Mouse (Mus musculus) myocyte (in vitro differentiated cells): ENCODE data around the gene Ssu72. TPM values are rescaled to one million over a fixed set of nuclear protein-coding genes. Genes with fewer than 3 reads are reported as not detected.

ENCODE experiments used
- H3K27me3 ChIP-seq: one replicate; pipeline ENCODE4 v1.6.1; 2011; ENCODE audit not compliant: control insufficient read depth, insufficient read depth, insufficient read length
- H3K36me3 ChIP-seq: one replicate; pipeline ENCODE4 v1.6.1; 2011; ENCODE audit not compliant: control insufficient read depth, insufficient read depth
- H3K4me2 ChIP-seq: one replicate; pipeline ENCODE4 v1.6.1; 2011; ENCODE audit warnings: low read depth, control low read depth
- H3K4me3 ChIP-seq: one replicate; pipeline ENCODE4 v1.5.1; 2011; ENCODE audit warnings: mild to moderate bottlenecking, control low read depth, moderate library complexity
- H3K79me2 ChIP-seq: one replicate; pipeline ENCODE4 v1.6.1; 2011; ENCODE audit not compliant: control insufficient read depth, insufficient read depth
- H3ac ChIP-seq: one replicate; pipeline ENCODE4 v1.6.1; 2011; ENCODE audit not compliant: control insufficient read depth, insufficient read length
- CEBPB ChIP-seq: IDR thresholded peaks from 2 replicates; pipeline ENCODE4 v1.6.1; 2011; ENCODE audit warnings: mild to moderate bottlenecking, moderate library complexity; ENCODE audit not compliant: poor library complexity, insufficient read depth, severe bottlenecking
- E2F4 ChIP-seq: IDR thresholded peaks from one replicate; pipeline ENCODE4 v1.6.1; 2011; ENCODE audit warnings: mild to moderate bottlenecking, control low read depth, moderate library complexity; ENCODE audit not compliant: insufficient read depth
- MAX ChIP-seq: IDR thresholded peaks from one replicate; pipeline ENCODE4 v1.6.1; 2011; ENCODE audit warnings: low read depth, mild to moderate bottlenecking, control low read depth
- MYOD1 ChIP-seq, 3 experiments: IDR thresholded peaks; one replicate each; pipeline ENCODE4 v1.6.1; 2011; ENCODE audit warnings: control low read depth in 2 of 3, low read depth in 2 of 3, mild to moderate bottlenecking in 2 of 3, moderate library complexity in 1 of 3; ENCODE audit not compliant: insufficient read length in 2 of 3, control insufficient read depth in 1 of 3
- MYOG ChIP-seq, 3 experiments: IDR thresholded peaks; one replicate each; pipeline ENCODE4 v1.6.1; 2011; ENCODE audit warnings: control low read depth in 2 of 3, low read depth in 2 of 3, mild to moderate bottlenecking in 2 of 3; ENCODE audit not compliant: insufficient read length in 2 of 3, control insufficient read depth in 1 of 3, insufficient read depth in 1 of 3
- POLR2A ChIP-seq: IDR thresholded peaks from one replicate; pipeline ENCODE4 v1.6.1; 2011; ENCODE audit warnings: low read depth, mild to moderate bottlenecking, control low read depth, moderate library complexity; ENCODE audit not compliant: insufficient read length
- POLR2AphosphoS2 ChIP-seq: IDR thresholded peaks from one replicate; pipeline ENCODE4 v1.6.1; 2011; ENCODE audit warnings: low read depth, control low read depth; ENCODE audit not compliant: insufficient read length
- REST ChIP-seq: IDR thresholded peaks from one replicate; pipeline ENCODE4 v1.6.1; 2011; ENCODE audit warnings: mild to moderate bottlenecking, control low read depth, moderate library complexity; ENCODE audit not compliant: insufficient read depth, insufficient read length
- SRF ChIP-seq: IDR thresholded peaks from one replicate; pipeline ENCODE4 v1.6.1; 2011; ENCODE audit warnings: low read depth; ENCODE audit not compliant: control insufficient read depth, insufficient read length
- TCF12 ChIP-seq: IDR thresholded peaks from one replicate; pipeline ENCODE4 v1.6.1; 2011; ENCODE audit warnings: mild to moderate bottlenecking, control low read depth; ENCODE audit not compliant: poor library complexity, insufficient read depth, severe bottlenecking
- TCF3 ChIP-seq: IDR thresholded peaks from one replicate; pipeline ENCODE4 v1.6.1; 2011; ENCODE audit warnings: low read depth, control low read depth; ENCODE audit not compliant: insufficient read length
- USF1 ChIP-seq: IDR thresholded peaks from one replicate; pipeline ENCODE4 v1.6.1; 2011; ENCODE audit warnings: low read depth, mild to moderate bottlenecking, control low read depth, moderate library complexity
- polyA plus RNA-seq: library from polyadenylated mRNA; unstranded; fragments of >200 nt; fragmentation: generic; extraction: Trizol; gene quantifications from one replicate; pipeline ENCODE4 v1.2.1, GENCODE M21; 2012; ENCODE audit warnings: missing spikeins

Ssu72 gene
- polyA plus RNA-seq, 1 experiment, result 105 TPM

- Histone ChIP-seq H3K4me3 (peak overlapping the region; percentile 6), H3K27me3 (no peaks in the 10 kb centered on the region), H3K79me2 (no peaks in the 10 kb centered on the region), H3ac (no peak overlapping the region), H3K36me3 (no peaks in the 10 kb centered on the region), H3K4me2 (peak overlapping the region; percentile 72)
- TF ChIP-seq TCF12 (no peak), POLR2AphosphoS2 (no peak), MAX (no peak), MYOD1 (IDR thresholded peaks at IDR 0.05; ENCODE audit: control insufficient read depth in 1 of 3, insufficient read length in 2 of 3, low read depth in 2 of 3) (no peak), E2F4 (no peak), TCF3 (no peak), SRF (no peak), USF1 (no peak), MYOG (IDR thresholded peaks at IDR 0.05; ENCODE audit: control insufficient read depth in 1 of 3, insufficient read depth in 1 of 3, insufficient read length in 2 of 3, low read depth in 2 of 3) (no peak), REST (no peak), CEBPB (no peak), POLR2A (no peak)
Observed at GRCm38 (mm10) chr4:155773335-155774078, 68.9 kb downstream of the Ssu72 start.

GRCm38 (mm10) chr4:155774280-155774754, 69.7 kb downstream of the Ssu72 start, which contains the start of gene Vwa1:
Vwa1 (minus strand) TSS chr4:155774698.
- peak within 1 kb of the TSS; percentile 6 for H3K4me3 ChIP-seq

GRCm38 (mm10) chr4:155774971-155775740, 70.6 kb downstream of the Ssu72 start:
- no peaks in the 10 kb centered on the region for H3K27me3 ChIP-seq
- H3K79me2 ChIP-seq, result no peaks in the 10 kb centered on the region
- H3K4me2 ChIP-seq, result peak overlapping the region; percentile 72
- peak overlapping the region; percentile 6 for H3K4me3 ChIP-seq
- H3K36me3 ChIP-seq, result no peaks in the 10 kb centered on the region
- TF ChIP-seq TCF12 (no peak), REST (no peak), CEBPB (no peak), MYOG (IDR thresholded peaks at IDR 0.05; ENCODE audit: control insufficient read depth in 1 of 3, insufficient read depth in 1 of 3, insufficient read length in 2 of 3, low read depth in 2 of 3) (no peak), TCF3 (no peak)
- H3ac ChIP-seq, result no peak overlapping the region

More at GRCm38 (mm10) chr4:155774280-155774754, 69.7 kb downstream of the Ssu72 start, which contains the start of gene Vwa1:
- Histone ChIP-seq H3ac (no peak within 1 kb of the TSS), H3K79me2 (no peaks in the 10 kb centered on the region), H3K36me3 (no peaks in the 10 kb centered on the region), H3K27me3 (no peaks in the 10 kb centered on the region), H3K4me2 (peak within 1 kb of the TSS; percentile 72)
- TF ChIP-seq POLR2A, result peak; percentile 66
- TF ChIP-seq MYOG (IDR thresholded peaks at IDR 0.05; ENCODE audit: control insufficient read depth in 1 of 3, insufficient read depth in 1 of 3, insufficient read length in 2 of 3, low read depth in 2 of 3), result peak in 2 of 3 experiments; percentile 24 to 52
- peak in 2 of 3 experiments; percentile 56 to 83 for TF ChIP-seq MYOD1 (IDR thresholded peaks at IDR 0.05; ENCODE audit: control insufficient read depth in 1 of 3, insufficient read length in 2 of 3, low read depth in 2 of 3)
- peak; percentile 2 for TF ChIP-seq TCF3
- TF ChIP-seq USF1, result no peak
- TF ChIP-seq MAX, result no peak
- peak; percentile 7 for TF ChIP-seq TCF12

- Histone ChIP-seq H3K79me2 (no peaks in the 10 kb centered on the region), H3K4me2 (peak overlapping the region; percentile 72), H3K27me3 (no peaks in the 10 kb centered on the region), H3K4me3 (no peak overlapping the region), H3K36me3 (no peaks in the 10 kb centered on the region), H3ac (no peak overlapping the region)
- no peak for TF ChIP-seq SRF
- no peak for TF ChIP-seq CEBPB
- no peak for TF ChIP-seq TCF3
- no peak for TF ChIP-seq MYOG (IDR thresholded peaks at IDR 0.05; ENCODE audit: control insufficient read depth in 1 of 3, insufficient read depth in 1 of 3, insufficient read length in 2 of 3, low read depth in 2 of 3)
- TF ChIP-seq USF1, result no peak
- TF ChIP-seq POLR2AphosphoS2, result no peak
- TF ChIP-seq MAX, result no peak
- no peak for TF ChIP-seq E2F4
- TF ChIP-seq POLR2A, result no peak
- TF ChIP-seq REST, result no peak
- TF ChIP-seq TCF12, result no peak
- no peak for TF ChIP-seq MYOD1 (IDR thresholded peaks at IDR 0.05; ENCODE audit: control insufficient read depth in 1 of 3, insufficient read length in 2 of 3, low read depth in 2 of 3)
Observed at GRCm38 (mm10) chr4:155775855-155776254, 71.3 kb downstream of the Ssu72 start.
